Mouse (Mus musculus) MEL (cell line): ENCODE data around the gene Dyx1c1. TPM values are rescaled to one million over a fixed set of nuclear protein-coding genes. Genes with fewer than 3 reads are reported as not detected.
A peak's percentile ranks its signal among the peaks of the same experiment; 100 is the strongest.

Experiments
- DNase-seq: peaks from one replicate; pipeline ENCODE4 v3.0.0; 2011; ENCODE audit warnings: low read depth, low spot score
- H3K27ac ChIP-seq: 2 replicates; pipeline ENCODE4 v1.5.1; 2012; ENCODE audit warnings: low read depth, mild to moderate bottlenecking, control low read depth, low read length, moderate library complexity; ENCODE audit not compliant: control insufficient read depth
- H3K27me3 ChIP-seq, 2 experiments: fragments of 150-350 bp in 1 of 2; sonication (generic) in 1 of 2; 2 replicates each; pipeline ENCODE4 v1.6.1; 2012; ENCODE audit warnings: low read length in 2 of 2, mild to moderate bottlenecking in 2 of 2, improper control_type of control experiment in 1 of 2, moderate library complexity in 1 of 2; ENCODE audit not compliant: insufficient read depth in 2 of 2, control insufficient read depth in 1 of 2
- H3K36me3 ChIP-seq, 2 experiments: 2 replicates each; pipeline ENCODE4 v1.6.1; 2012 to 2014; ENCODE audit warnings: low read length in 2 of 2, improper control_type of control experiment in 1 of 2, inconsistent platforms in 1 of 2, mild to moderate bottlenecking in 1 of 2; ENCODE audit not compliant: insufficient read depth in 2 of 2, control insufficient read depth in 1 of 2
- H3K4me1 ChIP-seq, 2 experiments: fragments of 150-350 bp in 1 of 2; sonication (generic) in 1 of 2; 2 replicates each; pipeline ENCODE4 v1.6.1; 2012; ENCODE audit warnings: low read length in 2 of 2, improper control_type of control experiment in 1 of 2, mild to moderate bottlenecking in 1 of 2; ENCODE audit not compliant: insufficient read depth in 2 of 2, control insufficient read depth in 1 of 2
- H3K4me3 ChIP-seq, 2 experiments: fragments of 150-350 bp in 1 of 2; sonication (generic) in 1 of 2; 2 replicates each; pipeline ENCODE4 v1.5.1; 2012; ENCODE audit warnings: low read depth in 2 of 2, low read length in 2 of 2, mild to moderate bottlenecking in 2 of 2, moderate library complexity in 2 of 2, control low read depth in 1 of 2, improper control_type of control experiment in 1 of 2; ENCODE audit not compliant: control insufficient read depth in 1 of 2, insufficient read depth in 1 of 2
- H3K79me2 ChIP-seq: 2 replicates; pipeline ENCODE4 v1.6.1; 2012; ENCODE audit warnings: mild to moderate bottlenecking, low read length, moderate library complexity; ENCODE audit not compliant: control insufficient read depth, poor library complexity, insufficient read depth
- H3K9ac ChIP-seq: 2 replicates; pipeline ENCODE4 v1.6.1; 2012; ENCODE audit warnings: low read depth, mild to moderate bottlenecking, control low read depth, low read length, moderate library complexity; ENCODE audit not compliant: control insufficient read depth, poor library complexity, severe bottlenecking
- H3K9me3 ChIP-seq: fragments of 150-350 bp; sonication (generic); replicated peaks from 2 replicates; pipeline ENCODE4 v1.6.1; 2012; ENCODE audit warnings: mild to moderate bottlenecking, low read length, improper control_type of control experiment, moderate library complexity; ENCODE audit not compliant: insufficient read depth
- CHD1 ChIP-seq: IDR thresholded peaks from 2 replicates; pipeline ENCODE4 v1.6.1; 2012; ENCODE audit warnings: low read depth, mild to moderate bottlenecking, inconsistent platforms, low read length, improper control_type of control experiment
- CHD2 ChIP-seq: IDR thresholded peaks from 2 replicates; pipeline ENCODE4 v1.6.1; 2011; ENCODE audit warnings: low read length, improper control_type of control experiment
- E2F4 ChIP-seq: IDR thresholded peaks from 2 replicates; pipeline ENCODE4 v1.6.1; 2011; ENCODE audit warnings: low read depth, low read length, improper control_type of control experiment, borderline replicate concordance
- EP300 ChIP-seq, 2 experiments: IDR thresholded peaks; 2 replicates each; pipeline ENCODE4 v1.6.1; 2011; ENCODE audit warnings: improper control_type of control experiment in 2 of 2, low read length in 2 of 2, low read depth in 1 of 2, mild to moderate bottlenecking in 1 of 2
- ETS1 ChIP-seq: IDR thresholded peaks from 2 replicates; pipeline ENCODE4 v1.6.1; 2012; ENCODE audit warnings: low read depth, mild to moderate bottlenecking, inconsistent platforms, low read length, improper control_type of control experiment, moderate library complexity
- GATA1 ChIP-seq: IDR thresholded peaks from 2 replicates; pipeline ENCODE4 v1.6.1; 2011; ENCODE audit warnings: low read depth, low read length, improper control_type of control experiment
- KAT2A ChIP-seq: conservative IDR thresholded peaks from 2 replicates; pipeline ENCODE4 v1.6.1; 2012; ENCODE audit warnings: low read depth, low read length, improper control_type of control experiment, inconsistent platforms
- MAFK ChIP-seq: IDR thresholded peaks from 2 replicates; pipeline ENCODE4 v1.6.1; 2011; ENCODE audit warnings: low read depth, mild to moderate bottlenecking, low read length, improper control_type of control experiment, borderline replicate concordance
- MYC ChIP-seq: IDR thresholded peaks from 2 replicates; pipeline ENCODE4 v1.6.1; 2011; ENCODE audit warnings: low read depth, mild to moderate bottlenecking, low read length, improper control_type of control experiment, moderate library complexity
- RCOR1 ChIP-seq: IDR thresholded peaks from 2 replicates; pipeline ENCODE4 v1.6.1; 2012; ENCODE audit warnings: low read depth, mild to moderate bottlenecking, inconsistent platforms, low read length, improper control_type of control experiment
- TBP ChIP-seq: IDR thresholded peaks from 2 replicates; pipeline ENCODE4 v1.8.0; 2011; ENCODE audit warnings: low read depth, low read length, improper control_type of control experiment
- TCF12 ChIP-seq: IDR thresholded peaks from 2 replicates; pipeline ENCODE4 v1.6.1; 2014; ENCODE audit warnings: low read depth, mild to moderate bottlenecking, inconsistent platforms, low read length, improper control_type of control experiment, moderate library complexity
- ZMIZ1 ChIP-seq: IDR thresholded peaks from 2 replicates; pipeline ENCODE4 v1.6.1; 2012; ENCODE audit warnings: low read depth, mild to moderate bottlenecking, inconsistent platforms, low read length, improper control_type of control experiment, moderate library complexity
- polyA plus RNA-seq, 2 experiments: library from polyadenylated mRNA; stranded (reverse) in 1 of 2; unstranded in 1 of 2; fragments of >175 nt in 1 of 2; fragments of >200 nt in 1 of 2; gene quantifications; 2 replicates each; pipeline versions ENCODE4 v1.2.1 to v1.2.4; 2012; ENCODE audit warnings: low replicate concordance in 2 of 2, low read depth in 1 of 2; ENCODE audit not compliant: insufficient read length in 2 of 2, insufficient read depth in 1 of 2, missing spikeins in 1 of 2
- total RNA-seq: library from RNA; depleted of rRNA; stranded (reverse); fragments of 300-350 nt; gene quantifications from 2 replicates; pipeline ENCODE4 v1.2.3, GENCODE M21; 2012

The Dyx1c1 gene
- total and polyA plus RNA-seq, 3 experiments: 1.0 to 2.0 TPM; not detected in 1

- peaks cover 0 to 6% of the 10 kb centered on the region in 2 experiments; a peak in 2 of 4 replicates for H3K36me3 ChIP-seq
- H3K9me3 ChIP-seq: no peaks in the 10 kb centered on the region
- no peaks in the 10 kb centered on the region for H3K79me2 ChIP-seq
- peaks cover 0 to 5% of the 10 kb centered on the region in 2 experiments; a peak in 2 of 4 replicates for H3K27me3 ChIP-seq
- no peak overlapping the region for H3K9ac ChIP-seq
- H3K4me1 ChIP-seq: no peaks in the 10 kb centered on the region; a peak in 1 of 4 replicates
- no peak for DNase-seq
- H3K27ac ChIP-seq: no peak overlapping the region
- no peak overlapping the region for H3K4me3 ChIP-seq
- TF ChIP-seq TCF12 (no peak), GATA1 (peak; percentile 35; the same call in 1 of the 2 replicates)
Measured at GRCm38 (mm10) chr9:72913551-72913950, 45.0 kb upstream of the Dyx1c1 start.

GRCm38 (mm10) chr9:72915728-72916127, 42.9 kb upstream of the Dyx1c1 start:
- no peak overlapping the region for H3K27ac ChIP-seq
- H3K36me3 ChIP-seq: peaks cover 0 to 3% of the 10 kb centered on the region in 2 experiments; a peak in 1 of 4 replicates
- H3K9ac ChIP-seq: no peak overlapping the region
- H3K27me3 ChIP-seq: peaks cover 0 to 5% of the 10 kb centered on the region in 2 experiments; a peak in 2 of 4 replicates
- no peak overlapping the region for H3K4me3 ChIP-seq
- TF ChIP-seq EP300 (IDR thresholded peaks at IDR 0.05; ENCODE audit: low read depth in 1 of 2, low read length in 2 of 2) (no peak), KAT2A (no peak), TBP (no peak), MAFK (no peak), ZMIZ1 (no peak), E2F4 (no peak), ETS1 (no peak), CHD2 (no peak), CHD1 (no peak), MYC (no peak)
- H3K9me3 ChIP-seq: no peaks in the 10 kb centered on the region
- no peaks in the 10 kb centered on the region for H3K4me1 ChIP-seq
- no peaks in the 10 kb centered on the region for H3K79me2 ChIP-seq
- no peak for DNase-seq

GRCm38 (mm10) chr9:72923068-72923467, 35.5 kb upstream of the Dyx1c1 start:
- Histone ChIP-seq H3K36me3 (no peaks in the 10 kb centered on the region), H3K9ac (no peak overlapping the region), H3K27me3 (peaks cover 5 to 15% of the 10 kb centered on the region in 2 experiments; a peak in 3 of 4 replicates), H3K4me1 (no peaks in the 10 kb centered on the region), H3K79me2 (no peaks in the 10 kb centered on the region), H3K9me3 (no peaks in the 10 kb centered on the region), H3K4me3 (no peak overlapping the region), H3K27ac (no peak overlapping the region)
- no peak for DNase-seq
- no peak for TF ChIP-seq RCOR1
